Mouse (Mus musculus) liver, adult 2 months (tissue): ENCODE results near the gene Foxe3.

Source experiments
- CTCF ChIP-seq: fragments of 200-500 bp; IDR thresholded peaks from 2 replicates; pipeline ENCODE4 v1.5.1; 2011; ENCODE audit warnings: low read depth, low read length, control low read depth
- POLR2A ChIP-seq: fragments of 200-500 bp; IDR thresholded peaks from 2 replicates; pipeline ENCODE4 v1.6.1; 2011; ENCODE audit warnings: low read length, control low read depth; ENCODE audit not compliant: insufficient read depth; ENCODE audit errors: extremely low read depth

DNA sequence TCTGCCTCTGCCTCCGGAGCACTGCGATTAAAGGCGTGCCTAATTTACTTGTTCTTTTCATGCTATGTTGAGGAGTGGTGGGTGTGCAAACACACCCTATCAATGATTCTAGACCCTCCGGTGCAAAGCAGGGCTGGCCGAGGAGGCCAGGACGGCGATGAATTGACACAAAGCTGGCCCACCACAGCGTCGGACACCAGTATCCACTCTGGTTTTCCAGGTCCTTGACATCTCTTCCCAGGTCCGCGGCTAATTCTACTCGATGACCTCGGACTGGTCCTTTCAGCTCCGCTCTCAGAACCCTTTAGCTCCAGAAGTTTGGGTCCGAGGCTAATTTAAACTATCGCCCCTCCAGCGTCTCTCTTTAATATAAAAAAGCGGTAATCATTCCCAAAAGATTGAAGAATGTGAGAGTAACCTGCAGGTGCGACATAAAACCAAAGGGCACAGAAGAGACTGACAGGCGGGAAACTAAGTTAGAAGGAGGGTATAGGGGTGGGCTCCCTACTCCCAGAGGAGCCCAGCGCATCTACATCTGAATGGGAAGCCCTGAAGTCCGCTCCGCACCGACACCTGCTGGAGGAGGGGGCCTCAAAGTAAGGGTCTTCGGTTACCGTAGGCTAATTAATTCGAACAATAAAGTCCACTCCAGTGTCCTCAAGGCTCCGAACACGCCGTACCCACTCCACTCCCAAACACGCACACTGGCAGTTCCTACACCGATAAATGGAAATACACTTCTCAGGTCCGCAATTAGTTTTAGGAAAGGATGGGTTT, 24.8 kb downstream of the Foxe3 start:
- no peak for TF ChIP-seq CTCF
- TF ChIP-seq POLR2A, result no peak
